Mouse (Mus musculus) urinary bladder, postnatal 4 days (tissue): ENCODE data around the gene Ank3.
A peak's percentile ranks its signal among the peaks of the same experiment; 100 is the strongest.

ENCODE experiments used
- DNase-seq, 2 experiments: peaks; one replicate each; pipeline ENCODE4 v3.0.0; 2021 to 2022; ENCODE audit warnings: low spot score in 2 of 2

Gene Ank3

GRCm38 (mm10) chr10:69617537-69618112 is 219.1 kb downstream of the Ank3 start:
- no peak for DNase-seq

GRCm38 (mm10) chr10:69620692-69621382 is 222.3 kb downstream of the Ank3 start:
- DNase-seq: no peak

GRCm38 (mm10) chr10:69627767-69628166 is 229.2 kb downstream of the Ank3 start:
- DNase-seq: no peak

GRCm38 (mm10) chr10:69628743-69629142 is 230.2 kb downstream of the Ank3 start:
- DNase-seq: no peak

GRCm38 (mm10) chr10:69630802-69631388 is 232.3 kb downstream of the Ank3 start:
- no peak for DNase-seq

- DNase-seq: no peak
Measured at GRCm38 (mm10) chr10:69632885-69633284, 234.3 kb downstream of the Ank3 start.

- DNase-seq: no peak
Measured at GRCm38 (mm10) chr10:69634891-69635290, 236.3 kb downstream of the Ank3 start.

- DNase-seq: peak in 1 of 2 experiments; percentile 39
Measured at GRCm38 (mm10) chr10:69635910-69636656, 237.5 kb downstream of the Ank3 start.

- no peak for DNase-seq
Measured at GRCm38 (mm10) chr10:69639138-69639537, 240.6 kb downstream of the Ank3 start.

GRCm38 (mm10) chr10:69640617-69641016 is 242.0 kb downstream of the Ank3 start:
- peak in 1 of 2 experiments; percentile 42 for DNase-seq

- no peak for DNase-seq
Measured at GRCm38 (mm10) chr10:69643481-69643880, 244.9 kb downstream of the Ank3 start.

- DNase-seq: peak in 1 of 2 experiments; percentile 33
Measured at GRCm38 (mm10) chr10:69643986-69644385, 245.4 kb downstream of the Ank3 start.

GRCm38 (mm10) chr10:69645311-69645802 is 246.8 kb downstream of the Ank3 start:
- DNase-seq: peak in 1 of 2 experiments; percentile 49

- DNase-seq: no peak
Measured at GRCm38 (mm10) chr10:69645929-69646328, 247.4 kb downstream of the Ank3 start.

- no peak for DNase-seq
Measured at GRCm38 (mm10) chr10:69650074-69650473, 251.5 kb downstream of the Ank3 start.

- no peak for DNase-seq
Measured at GRCm38 (mm10) chr10:69652660-69653059, 254.1 kb downstream of the Ank3 start.

- no peak for DNase-seq
Measured at GRCm38 (mm10) chr10:69653121-69653677, 254.6 kb downstream of the Ank3 start.

GRCm38 (mm10) chr10:69654176-69654575 is 255.6 kb downstream of the Ank3 start:
- no peak for DNase-seq

GRCm38 (mm10) chr10:69654866-69655633 is 256.5 kb downstream of the Ank3 start:
- no peak for DNase-seq

- DNase-seq: no peak
Measured at GRCm38 (mm10) chr10:69656321-69656720, 257.7 kb downstream of the Ank3 start.

GRCm38 (mm10) chr10:69659818-69660217 is 261.2 kb downstream of the Ank3 start:
- no peak for DNase-seq
